In genomic region chr16:13409530-13410163, GRCm38 (mm10) we compare ENCODE assay signal across 8 mouse cellular contexts.
DNase-seq lines count a peak whose midpoint lies in the region; ATAC-seq lines count a peak whose summit lies in the region.

No protein-coding gene starts in this region.

- H3K27ac ChIP-seq in forebrain, embryonic 16.5 days (ENCODE audit: low read length) = no peak overlapping the region
- no peak overlapping the region for H3K27ac ChIP-seq in kidney, embryonic 15.5 days

- H3K9ac ChIP-seq in forebrain, embryonic 16.5 days (replicated peaks; ENCODE audit: low read depth, low read length) = no peak overlapping the region
- H3K9ac ChIP-seq in kidney, embryonic 15.5 days = no peak overlapping the region

- no peak overlapping the region for H3K4me2 ChIP-seq in forebrain, embryonic 16.5 days (ENCODE audit: low read length)
- no peak overlapping the region for H3K4me2 ChIP-seq in kidney, embryonic 15.5 days

- no peaks in the 10 kb centered on the region for H3K9me3 ChIP-seq in forebrain, embryonic 16.5 days (ENCODE audit: control insufficient read depth, low read length)
- no peaks in the 10 kb centered on the region for H3K9me3 ChIP-seq in kidney, embryonic 15.5 days (replicated peaks)

- no peak overlapping the region for H3K4me3 ChIP-seq in forebrain, embryonic 16.5 days (replicated peaks; ENCODE audit: low read length)
- no peak overlapping the region for H3K4me3 ChIP-seq in kidney, embryonic 15.5 days (replicated peaks)

- DNase-seq in heart, adult 8-10 months (ENCODE audit: low spot score) = peak; percentile 82
- no peak for DNase-seq in heart, adult 11 months
- peak; percentile 67 for DNase-seq in CD4-positive, CD25-positive, alpha-beta regulatory T cell, adult 2 months (ENCODE audit: low read depth, low spot score)
- peak; percentile 12 to 66 for DNase-seq in adrenal gland, postnatal 36 days
- peak; percentile 60 for DNase-seq in mesoderm, embryonic 11.5 days (ENCODE audit: low read depth, low spot score)
- no peak for DNase-seq in gastrocnemius, postnatal 10 days

- WGBS in forebrain, embryonic 16.5 days = 79% methylated on average over 4 of the region's 4 CpGs
- 72% methylated on average over 4 of the region's 4 CpGs for WGBS in kidney, embryonic 15.5 days

- H3K36me3 ChIP-seq in forebrain, embryonic 16.5 days (ENCODE audit: control insufficient read depth, insufficient read depth) = peaks cover 10% of the 10 kb centered on the region
- peaks cover 92% of the 10 kb centered on the region for H3K36me3 ChIP-seq in kidney, embryonic 15.5 days

- H3K4me1 ChIP-seq in forebrain, embryonic 16.5 days (replicated peaks; ENCODE audit: control insufficient read depth, insufficient read depth, low read length) = no peaks in the 10 kb centered on the region
- H3K4me1 ChIP-seq in kidney, embryonic 15.5 days = peaks cover 5% of the 10 kb centered on the region

- ATAC-seq in forebrain, embryonic 16.5 days = peak; percentile 92
- peak; percentile 79; the same call in 1 of the 2 replicates for ATAC-seq in kidney, embryonic 15.5 days (replicated peaks; ENCODE audit: low FRiP score)

- H3K27me3 ChIP-seq in forebrain, embryonic 16.5 days (replicated peaks; ENCODE audit: control insufficient read depth, insufficient read depth, low read length) = no peaks in the 10 kb centered on the region
- no peaks in the 10 kb centered on the region for H3K27me3 ChIP-seq in kidney, embryonic 15.5 days

Comparison
In these comparisons a context has a peak if more than half of its experiments do, and no peak if none do; other contexts are left out.
1. DNase-seq: peak in heart, adult 8-10 months (single experiment), CD4-positive, CD25-positive, alpha-beta regulatory T cell, adult 2 months (single experiment), adrenal gland, postnatal 36 days (2 of 2) and mesoderm, embryonic 11.5 days (single experiment); none in heart, adult 11 months (single experiment) and gastrocnemius, postnatal 10 days (single experiment).